ENCODE assay signal across 30 mouse cellular contexts in genomic region chr16:43045611-43046010, GRCm38 (mm10).
DNase-seq lines count a peak whose midpoint lies in the region; ATAC-seq lines count a peak whose summit lies in the region.
"Had no signal": no experiment of that assay in that cellular context is flagged by ENCODE, and none has a peak within 500 bp of the region (broad histone marks: within the 10 kb centered on the region; RNA-seq: fewer than 3 reads in every experiment).

No protein-coding gene starts in this region.

- H3K4me2 ChIP-seq in liver, embryonic 16.5 days (ENCODE audit: low read depth, low read length): no peak overlapping the region
- no peak overlapping the region for H3K4me2 ChIP-seq in liver, embryonic 12.5 days
- H3K4me2 ChIP-seq: embryonic facial prominence, embryonic 13.5 days; embryonic facial prominence, embryonic 15.5 days; forebrain, embryonic 12.5 days had no signal

- no peaks in the 10 kb centered on the region for H3K4me1 ChIP-seq in liver, embryonic 16.5 days (ENCODE audit: control insufficient read depth, low read depth, low read length)
- no peaks in the 10 kb centered on the region for H3K4me1 ChIP-seq in liver, embryonic 12.5 days
- H3K4me1 ChIP-seq: embryonic facial prominence, embryonic 13.5 days; embryonic facial prominence, embryonic 15.5 days; forebrain, embryonic 10.5 days; forebrain, embryonic 12.5 days had no signal

- no peak overlapping the region for H3K9ac ChIP-seq in liver, embryonic 16.5 days (ENCODE audit: low read depth, low read length)
- H3K9ac ChIP-seq in liver, embryonic 12.5 days: no peak overlapping the region
- H3K9ac ChIP-seq: embryonic facial prominence, embryonic 13.5 days; embryonic facial prominence, embryonic 15.5 days; forebrain, embryonic 12.5 days had no signal

- H3K36me3 ChIP-seq in liver, embryonic 16.5 days (ENCODE audit: control insufficient read depth, insufficient read depth): no peaks in the 10 kb centered on the region
- H3K36me3 ChIP-seq in liver, embryonic 12.5 days: no peaks in the 10 kb centered on the region
- H3K36me3 ChIP-seq: embryonic facial prominence, embryonic 13.5 days; embryonic facial prominence, embryonic 15.5 days; forebrain, embryonic 10.5 days; forebrain, embryonic 12.5 days; G1E had no signal

- H3K4me3 ChIP-seq in liver, embryonic 16.5 days (ENCODE audit: low read depth, low read length): no peak overlapping the region
- no peak overlapping the region for H3K4me3 ChIP-seq in liver, embryonic 12.5 days
- H3K4me3 ChIP-seq: embryonic facial prominence, embryonic 13.5 days; embryonic facial prominence, embryonic 15.5 days; erythroblast, embryonic 14.5 days; forebrain, embryonic 10.5 days; forebrain, embryonic 12.5 days had no signal

- no peaks in the 10 kb centered on the region for H3K27me3 ChIP-seq in liver, embryonic 16.5 days (ENCODE audit: control insufficient read depth, insufficient read depth, low read depth, low read length)
- H3K27me3 ChIP-seq in liver, embryonic 12.5 days (replicated peaks): no peaks in the 10 kb centered on the region
- H3K27me3 ChIP-seq: CH12.LX; embryonic facial prominence, embryonic 13.5 days; embryonic facial prominence, embryonic 15.5 days; forebrain, embryonic 12.5 days; Patski had no signal

- no peak overlapping the region for H3K27ac ChIP-seq in liver, embryonic 16.5 days (ENCODE audit: low read length)
- no peak overlapping the region for H3K27ac ChIP-seq in liver, embryonic 12.5 days
- H3K27ac ChIP-seq: embryonic facial prominence, embryonic 13.5 days; embryonic facial prominence, embryonic 15.5 days; forebrain, embryonic 10.5 days; forebrain, embryonic 12.5 days had no signal

- no peaks in the 10 kb centered on the region for H3K9me3 ChIP-seq in liver, embryonic 16.5 days (replicated peaks; ENCODE audit: control insufficient read depth, low read length)
- H3K9me3 ChIP-seq in liver, embryonic 12.5 days (replicated peaks): no peaks in the 10 kb centered on the region
- H3K9me3 ChIP-seq: embryonic facial prominence, embryonic 13.5 days; embryonic facial prominence, embryonic 15.5 days; forebrain, embryonic 10.5 days; forebrain, embryonic 12.5 days; G1E had no signal

- peak; percentile 35; the same call in 1 of the 2 replicates for ATAC-seq in liver, embryonic 16.5 days (ENCODE audit: low read depth)
- no peak for ATAC-seq in liver, embryonic 12.5 days
- ATAC-seq: activated CD4-positive, CD25-positive, alpha-beta regulatory T cell, adult 4 months; CD4-positive, CD25-positive, alpha-beta regulatory T cell, adult 4 months; forebrain, embryonic 14.5 days; Patski had no signal

- peak; percentile 16 for DNase-seq in kidney, adult 11 months
- no peak for DNase-seq in kidney, postnatal 14 days
- DNase-seq in kidney, adult 8-10 months: peak; percentile 13 to 20
- DNase-seq in kidney, postnatal 4 days: no peak
- DNase-seq in kidney, postnatal 36 days: peak; percentile 17 to 42
- DNase-seq in kidney, postnatal 10 days: no peak
- DNase-seq: adrenal gland, adult 2 months; adrenal gland, postnatal 10 days; adrenal gland, postnatal 25 days; B cell, adult 2 months; cerebellum, adult 11 months; cerebellum, adult 18-20 months; cerebellum, adult 8-10 months; cerebellum, adult 9-11 months; cerebellum, postnatal 14 days; cerebellum, postnatal 36 days; embryo, embryonic 11 days had no signal

Comparison
In these comparisons a context has a peak if more than half of its experiments do, and no peak if none do; other contexts are left out.
1. DNase-seq: peak in kidney, adult 11 months (single experiment), kidney, adult 8-10 months (2 of 2) and kidney, postnatal 36 days (2 of 2); none in kidney, postnatal 14 days (single experiment), kidney, postnatal 4 days (0 of 2) and kidney, postnatal 10 days (single experiment).